Mouse (Mus musculus): Measurements from ENCODE around the gene Tmcc3.

Gene Tmcc3

DNA sequence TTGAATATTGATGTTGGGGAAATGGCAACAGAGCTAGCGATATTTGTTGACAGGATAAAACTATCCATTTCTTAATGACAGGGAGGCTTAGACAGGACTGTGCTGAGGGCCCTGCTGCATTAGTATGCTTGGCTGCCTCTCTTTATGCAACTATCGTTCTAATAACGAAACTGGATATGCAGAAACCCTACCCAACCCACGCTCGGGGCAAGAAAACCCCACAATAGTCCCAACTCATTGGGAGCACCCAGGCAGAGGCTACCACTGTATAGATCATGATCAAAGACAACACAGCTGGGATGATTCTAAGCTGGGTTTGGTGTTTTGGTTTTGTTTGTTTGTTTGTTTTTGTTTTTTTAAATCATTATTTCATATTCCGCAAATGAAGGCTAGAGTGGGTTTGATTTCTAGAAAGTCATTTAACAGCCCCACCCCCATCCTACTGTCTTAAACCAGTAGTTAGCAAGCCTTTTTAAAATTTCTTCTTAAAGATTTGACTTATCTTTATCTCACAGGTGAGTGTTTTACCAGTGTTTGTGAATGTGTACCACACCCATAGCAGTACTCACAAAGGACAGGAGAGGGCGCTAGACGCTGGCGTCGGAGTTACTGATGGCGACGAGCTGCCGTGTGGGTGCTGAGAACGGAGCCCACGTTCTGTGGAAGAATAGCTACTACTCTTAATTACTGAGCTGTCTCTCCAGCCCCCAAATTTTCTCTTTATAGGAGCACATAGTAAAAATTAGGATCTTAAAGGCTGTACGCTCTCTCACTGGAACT lies 20.8 kb downstream of the Tmcc3 start:
- CTCF ChIA-PET, result no interaction called here

GRCm38 (mm10) chr10:94333328-94333727 lies 21.6 kb downstream of the Tmcc3 start:
- CTCF ChIA-PET, result no interaction called here

DNA sequence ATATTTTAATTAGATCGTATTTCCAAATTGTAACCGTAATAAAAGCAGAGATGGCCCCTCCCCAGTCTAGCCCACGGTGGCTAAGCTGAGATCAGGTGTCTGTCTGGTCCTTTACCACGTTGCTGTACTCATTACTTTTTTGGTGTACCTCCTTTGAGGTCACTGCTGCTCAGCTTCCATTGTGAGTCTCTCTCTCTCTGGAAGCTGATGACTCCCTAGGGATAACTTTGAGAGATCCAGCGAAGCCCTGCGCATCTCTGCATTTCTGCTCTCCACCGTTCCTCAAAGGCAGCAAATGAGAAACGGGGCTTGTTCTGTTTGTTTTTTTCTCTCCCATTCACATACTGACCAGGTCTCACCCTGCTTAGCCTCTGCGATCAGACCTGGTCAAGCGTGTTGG lies 23.3 kb downstream of the Tmcc3 start:
- CTCF ChIA-PET, result no interaction called here

DNA sequence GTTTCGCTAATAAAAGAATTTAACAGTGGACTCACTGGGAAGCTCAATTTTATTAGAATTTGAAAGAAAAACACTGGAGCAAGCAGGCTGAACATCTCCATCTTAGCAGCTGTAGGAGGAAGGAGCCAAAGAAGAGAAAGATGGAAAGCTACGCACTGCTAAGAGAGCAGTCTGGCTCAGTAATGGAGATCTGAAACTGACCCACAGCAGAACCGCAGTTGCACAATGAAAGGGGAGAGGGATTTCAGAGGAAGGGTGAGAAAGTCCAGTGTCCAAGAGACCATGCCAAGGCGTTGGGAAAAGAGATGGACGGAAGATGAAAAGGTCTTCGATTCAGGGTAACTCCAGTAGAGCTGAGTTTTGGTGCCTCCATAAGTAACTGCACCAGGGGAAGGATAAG lies 24.3 kb downstream of the Tmcc3 start:
- CTCF ChIA-PET, result no interaction called here

GRCm38 (mm10) chr10:94341501-94341900 lies 29.8 kb downstream of the Tmcc3 start:
- CTCF ChIA-PET, result no interaction called here

- CTCF ChIA-PET, result no interaction called here
These were observed 30.5 kb downstream of the Tmcc3 start for GRCm38 (mm10) chr10:94342256-94342655.

DNA sequence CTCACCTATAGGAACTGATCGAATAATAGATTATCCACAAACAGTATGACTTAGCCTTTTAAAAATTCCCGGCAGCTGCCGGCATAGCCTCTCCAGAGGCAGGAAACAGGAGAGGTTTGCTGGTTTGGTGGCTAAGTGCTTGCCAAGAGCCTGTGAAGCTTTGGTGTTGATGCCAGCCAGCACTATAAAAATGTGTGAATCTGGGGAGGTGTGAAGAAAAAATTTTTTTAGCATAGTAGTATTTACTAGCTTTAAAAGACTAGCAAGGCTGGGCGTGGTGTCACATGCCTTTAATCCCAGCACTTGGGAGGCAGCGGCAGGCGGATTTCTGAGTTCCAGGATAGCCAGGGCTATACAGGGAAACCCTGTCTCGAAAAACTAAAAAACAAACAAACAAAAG lies 31.8 kb downstream of the Tmcc3 start:
- CTCF ChIA-PET, result no interaction called here

DNA sequence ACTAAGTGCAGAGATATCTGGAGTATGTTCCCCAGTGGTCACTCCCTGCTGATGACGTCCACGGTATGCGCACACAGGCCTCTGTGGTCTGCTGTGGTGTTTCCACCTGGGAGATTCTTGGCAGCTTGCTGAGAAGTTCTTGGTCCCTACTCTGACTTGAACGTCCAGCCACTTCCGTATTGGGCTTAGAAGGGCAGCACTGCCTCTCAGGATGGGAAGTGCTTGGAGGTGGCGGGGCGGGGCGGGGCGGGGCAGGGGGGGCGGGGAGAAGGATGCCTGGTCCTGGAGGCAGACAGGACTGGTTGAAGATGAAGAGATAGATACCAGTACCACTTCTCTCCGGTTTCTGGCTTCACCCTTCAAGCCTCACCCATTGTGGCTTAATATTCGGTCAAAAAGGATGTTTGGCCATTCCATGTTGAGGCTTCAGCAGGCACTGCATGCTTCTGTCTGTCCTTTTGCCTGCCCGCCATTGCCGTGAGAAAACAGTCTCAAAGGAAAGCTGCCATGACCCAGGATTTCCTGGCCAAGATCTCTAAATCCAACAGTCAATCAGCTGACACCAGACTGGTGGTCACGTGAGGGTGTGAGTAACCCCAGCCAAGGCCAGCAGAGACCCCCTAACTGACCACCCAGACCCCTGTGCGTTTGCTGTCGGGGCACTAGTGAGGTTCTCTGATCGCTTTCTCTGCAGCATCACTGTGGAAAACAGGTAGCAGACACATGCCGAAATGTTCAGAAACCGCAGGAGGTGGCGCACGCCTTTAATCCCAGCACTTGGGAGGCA lies 33.1 kb downstream of the Tmcc3 start:
- CTCF ChIA-PET, result no interaction called here

DNA sequence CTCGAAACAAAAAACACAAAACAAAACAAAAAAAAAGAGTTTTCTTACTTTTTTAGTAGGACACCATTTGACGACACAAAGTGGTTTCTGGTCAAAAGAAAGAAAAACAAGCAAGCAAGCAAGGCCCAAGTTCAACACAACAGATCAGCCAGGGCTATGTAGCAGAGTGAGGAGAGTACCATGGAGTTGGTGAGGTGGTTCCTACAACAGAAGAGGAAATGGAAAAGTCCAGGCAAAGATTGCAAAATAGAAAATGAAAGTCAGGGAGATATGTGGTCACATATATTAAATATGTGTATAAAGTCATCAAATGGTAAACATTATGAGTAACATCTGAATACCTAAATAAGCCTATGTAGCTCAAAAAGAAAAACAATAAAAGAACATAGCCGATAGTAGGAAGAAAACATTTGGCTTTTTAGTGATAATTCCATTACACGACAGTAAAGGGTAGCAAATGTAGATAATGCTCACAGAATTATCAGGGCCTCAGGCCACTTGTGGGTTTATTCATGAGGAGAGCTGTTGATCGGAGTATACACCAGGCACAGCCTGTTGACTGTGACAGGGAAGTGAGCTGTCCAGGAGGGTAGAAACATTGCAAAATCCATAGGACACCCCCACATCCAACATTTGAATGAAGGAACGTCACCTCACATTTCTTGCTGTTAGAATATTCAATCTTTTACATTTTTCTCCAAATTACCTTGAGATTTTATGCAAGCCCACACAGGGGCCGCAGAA lies 33.9 kb downstream of the Tmcc3 start:
- CTCF ChIA-PET, result no interaction called here

GRCm38 (mm10) chr10:94346596-94346995 lies 34.8 kb downstream of the Tmcc3 start:
- CTCF ChIA-PET, result no interaction called here

DNA sequence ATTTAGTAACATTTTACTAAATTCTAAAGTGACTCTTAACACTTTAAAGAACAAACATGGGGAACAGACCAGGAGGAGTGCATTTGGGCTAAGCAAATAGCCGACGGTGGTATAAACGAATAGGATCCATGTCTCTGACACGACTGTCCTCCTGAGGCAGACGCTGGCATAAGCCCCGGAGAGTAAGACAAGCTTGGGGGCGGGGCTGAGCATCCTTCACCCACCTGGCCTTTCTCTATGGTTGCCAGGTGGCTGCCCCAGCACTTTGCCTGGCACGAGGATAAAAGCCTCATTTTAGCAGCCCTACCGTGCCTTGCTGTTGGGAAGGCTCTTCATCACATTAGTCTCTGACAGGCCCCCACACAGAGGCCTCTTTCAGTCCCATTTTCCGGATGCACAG lies 35.5 kb downstream of the Tmcc3 start:
- CTCF ChIA-PET, result no interaction called here

GRCm38 (mm10) chr10:94347959-94348358 lies 36.2 kb downstream of the Tmcc3 start:
- CTCF ChIA-PET, result no interaction called here

- CTCF ChIA-PET, result no interaction called here
These were observed 38.5 kb downstream of the Tmcc3 start for GRCm38 (mm10) chr10:94350207-94350606.

DNA sequence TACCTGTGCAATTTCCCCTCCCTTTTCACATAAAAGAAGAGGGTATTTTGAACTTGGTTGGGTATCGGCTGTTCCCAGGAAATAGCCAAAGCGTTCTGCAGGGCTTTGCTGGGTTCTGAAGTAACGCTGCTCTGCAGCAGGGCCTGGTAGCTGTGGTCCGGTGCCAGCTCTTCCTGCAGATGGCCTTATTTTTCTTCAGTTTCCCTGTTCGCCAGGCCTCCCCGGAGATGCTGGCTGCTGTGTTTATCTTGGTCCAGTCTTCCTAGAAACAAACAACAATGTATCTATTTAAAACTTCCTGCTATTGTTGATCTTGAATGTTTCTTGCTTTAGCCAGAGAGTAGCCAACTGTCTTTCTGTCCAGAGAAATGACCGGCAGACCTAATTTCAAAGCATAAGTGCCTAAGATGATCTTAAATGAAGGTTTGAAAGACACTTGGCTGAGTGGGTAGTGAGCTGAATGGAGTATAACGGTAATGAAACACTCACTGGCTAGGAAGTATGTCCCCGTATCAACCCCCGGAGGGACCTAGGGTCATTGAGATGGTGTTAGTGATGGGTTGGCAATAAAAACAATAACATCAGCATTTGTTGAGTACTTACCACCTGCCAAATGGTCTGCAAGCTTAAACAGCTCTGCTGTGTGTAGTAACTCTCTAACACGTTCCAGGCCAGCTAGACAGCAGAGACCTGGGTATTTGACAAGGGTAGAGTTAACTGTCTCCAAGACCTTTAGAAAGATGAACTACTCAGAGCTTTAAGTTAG lies 39.3 kb downstream of the Tmcc3 start:
- CTCF ChIA-PET, result interaction anchor here (0.6 kb wide), 1 partner anchor 27 kb away, joined by 3 read pairs; no protein-coding TSS in a partner anchor

GRCm38 (mm10) chr10:94352172-94352876 lies 40.6 kb downstream of the Tmcc3 start:
- CTCF ChIA-PET, result no interaction called here

GRCm38 (mm10) chr10:94352877-94353853 lies 41.4 kb downstream of the Tmcc3 start:
- CTCF ChIA-PET, result no interaction called here

DNA sequence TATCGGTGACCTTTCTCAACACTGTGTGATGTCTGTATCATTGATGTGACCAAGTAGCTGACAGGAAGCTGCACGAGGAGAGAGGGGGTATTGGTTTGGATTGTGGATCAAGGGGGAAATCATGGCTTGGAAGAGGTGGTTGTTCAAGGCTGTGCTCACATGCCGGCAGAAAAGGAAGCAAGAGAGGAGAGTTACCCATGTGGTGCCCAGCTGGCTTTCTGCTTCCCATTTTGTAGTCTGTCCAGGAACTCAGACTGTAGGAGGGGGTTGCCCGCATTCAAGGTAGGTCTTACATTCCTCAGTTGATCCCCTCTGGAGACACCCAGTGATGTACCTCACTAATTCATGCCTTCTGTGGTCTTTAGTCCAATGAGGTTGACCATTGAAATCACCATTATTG lies 42.3 kb downstream of the Tmcc3 start:
- CTCF ChIA-PET, result interaction anchor here (0.7 kb wide), 1 partner anchor 545 kb away, joined by 3 read pairs; no protein-coding TSS in a partner anchor

GRCm38 (mm10) chr10:94354427-94354826 lies 42.7 kb downstream of the Tmcc3 start:
- CTCF ChIA-PET, result interaction anchor here (0.7 kb wide), 1 partner anchor 546 kb away, joined by 3 read pairs; no protein-coding TSS in a partner anchor

DNA sequence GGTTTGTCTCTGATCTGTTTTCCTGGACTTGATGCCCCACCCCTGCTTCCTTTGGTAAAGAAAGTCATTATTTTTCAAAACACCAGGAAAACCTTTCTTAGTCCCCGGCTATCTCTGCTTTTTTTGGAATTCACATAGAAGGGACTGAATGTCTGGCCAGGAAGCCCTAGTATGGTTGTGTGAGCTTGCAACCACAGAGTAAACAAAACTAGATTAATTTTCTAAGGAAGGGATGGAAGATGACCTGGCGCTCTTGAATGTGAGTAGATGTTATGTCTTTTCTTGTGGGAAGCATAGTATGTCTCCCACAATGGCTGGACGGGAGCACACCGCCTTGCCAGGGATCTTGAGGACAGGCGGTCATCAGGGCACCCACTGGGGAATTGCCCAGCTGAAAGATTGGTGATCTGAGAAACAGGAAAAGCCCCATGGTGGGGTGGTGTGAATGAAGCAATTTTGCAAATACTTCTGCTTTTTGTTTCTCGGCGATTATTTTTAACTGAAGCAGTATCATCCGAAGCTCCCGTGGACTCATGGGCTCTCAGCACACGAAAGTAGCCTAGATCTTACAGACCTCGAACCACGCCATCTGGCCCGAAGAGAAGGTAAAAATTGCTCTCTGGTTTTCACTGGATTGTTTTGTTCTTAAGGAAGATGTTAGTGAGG lies 44.9 kb downstream of the Tmcc3 start:
- CTCF ChIA-PET, result no interaction called here
